Mouse (Mus musculus) G1E (cell line): ENCODE data around the gene Clp1.

ENCODE experiments used
- CTCF ChIP-seq: IDR thresholded peaks from 2 replicates; pipeline ENCODE4 v1.5.1; 2012; ENCODE audit warnings: low read depth, low read length, inconsistent platforms, mixed read lengths
- GATA1 ChIP-seq: IDR thresholded peaks from 2 replicates; pipeline ENCODE4 v1.6.1; 2012; ENCODE audit warnings: borderline replicate concordance, low read length, inconsistent platforms, mixed read lengths
- TAL1 ChIP-seq: conservative IDR thresholded peaks from 2 replicates; pipeline ENCODE4 v1.6.1; 2012; ENCODE audit warnings: low read depth, low read length, inconsistent platforms, mixed read lengths

DNA sequence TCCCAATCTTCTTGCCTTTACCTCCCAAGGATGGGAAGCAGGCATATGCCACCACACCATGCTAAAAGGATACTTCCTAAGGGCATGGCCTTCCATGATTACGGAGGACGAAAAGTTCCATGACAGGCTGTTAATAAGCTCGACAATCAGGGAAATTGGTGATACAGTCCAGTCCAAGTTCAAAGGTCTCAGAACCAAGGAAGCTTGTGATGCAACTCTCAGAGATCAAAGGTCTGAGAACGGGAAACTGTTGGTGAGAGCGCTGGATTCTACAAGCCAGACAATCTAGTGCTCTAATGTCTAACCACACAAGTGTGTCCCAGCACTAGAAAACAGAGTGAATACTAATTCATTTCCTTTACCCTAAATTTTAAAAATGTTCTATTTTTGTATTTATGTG, 29.1 kb upstream of the Clp1 start:
- TF ChIP-seq GATA1: no peak
- TF ChIP-seq CTCF: no peak
- TF ChIP-seq TAL1: no peak
